Mouse (Mus musculus): Measurements from ENCODE around the gene Gm20911.
"Not testable (repeated sequence)": the region's sequence is repeated elsewhere in the genome, so short reads cannot be mapped to it uniquely, and the experiment has no call there.

Gene Gm20911

DNA sequence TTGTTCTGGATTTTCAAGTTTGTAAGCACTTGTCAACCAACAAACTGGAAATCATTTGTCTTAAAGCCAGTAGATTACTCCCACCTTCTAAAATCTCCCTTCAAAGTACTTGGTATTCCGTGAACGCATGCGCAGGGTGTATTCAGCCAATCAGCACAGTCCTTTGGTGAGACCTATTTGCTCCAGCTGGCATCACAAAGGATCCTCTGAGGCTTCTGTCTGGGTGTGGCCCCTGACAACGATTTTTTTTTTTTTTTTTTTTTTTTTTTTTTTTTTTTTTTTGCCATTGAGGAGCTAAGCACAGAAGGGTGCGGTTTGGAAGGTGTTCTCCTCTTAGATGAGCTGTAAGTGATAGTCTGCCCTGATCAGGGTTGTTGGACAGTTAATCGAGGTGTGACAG is at the start of gene Gm20911:
TSS of gene Gm20911 (plus strand) at position 301 of the 400 bp plus-strand sequence.
- DNase-seq (ENCODE audit: low read depth, low spot score): not testable (repeated sequence)
